Mouse (Mus musculus) heart, postnatal 0 days (tissue): ENCODE data around the gene Trib3.

ENCODE experiments used
- CTCF ChIP-seq: IDR thresholded peaks from 2 replicates; pipeline ENCODE4 v1.5.1; 2016; ENCODE audit warnings: antibody characterized with exemption, control low read depth, low read depth
- EP300 ChIP-seq: IDR thresholded peaks from 2 replicates; pipeline ENCODE4 v1.6.1; 2016; ENCODE audit warnings: antibody characterized with exemption, low read depth

- TF ChIP-seq CTCF, result no peak
- no peak for TF ChIP-seq EP300
These were observed 15.8 kb upstream of the Trib3 start for GRCm38 (mm10) chr2:152359616-152360015.
